Mouse (Mus musculus): ENCODE measurements around the gene Tmbim7. TPM values are rescaled to one million over a fixed set of nuclear protein-coding genes. Genes with fewer than 3 reads are reported as not detected.
"Not testable (repeated sequence)": the region's sequence is repeated elsewhere in the genome, so short reads cannot be mapped to it uniquely, and the experiment has no call there.

The Tmbim7 gene
- polyA plus RNA-seq, 1 experiment from 2014 or later: not detected

DNA sequence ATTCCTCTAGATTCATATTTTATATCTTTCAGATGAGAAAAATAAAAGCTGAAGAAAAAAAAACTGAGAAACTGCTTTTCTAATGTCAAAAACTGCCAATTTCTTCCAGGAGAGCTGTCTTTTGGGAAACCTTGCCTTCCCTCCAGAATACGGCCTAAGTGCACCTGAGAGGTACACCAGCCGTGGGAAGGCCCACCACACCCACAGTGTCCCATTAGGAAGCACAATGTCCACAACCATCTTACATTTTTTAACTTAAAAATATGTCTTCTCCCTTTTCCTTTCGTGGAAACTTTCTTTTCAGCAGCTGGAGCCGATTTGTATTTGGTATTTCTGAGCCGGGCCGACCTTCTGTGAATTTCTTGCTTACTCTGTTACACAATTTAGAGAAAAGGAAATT lies 4.4 kb upstream of the Tmbim7 start:
- 29% methylated on average over 6 of the region's 6 CpGs for WGBS
- Histone ChIP-seq H3K9ac (peak overlapping the region; percentile 91), H3K27me3 (no peaks in the 10 kb centered on the region), H3K4me2 (peak overlapping the region; percentile 64), H3K4me3 (peak overlapping the region; percentile 86), H3K27ac (replicated peaks) (no peak overlapping the region), H3K36me3 (peaks cover 22% of the 10 kb centered on the region), H3K9me3 (no peaks in the 10 kb centered on the region), H3K4me1 (replicated peaks) (peaks cover 18% of the 10 kb centered on the region)
- ATAC-seq (ENCODE audit: low read depth): no peak

GRCm38 (mm10) chr5:3646991-3647707 lies 3.8 kb upstream of the Tmbim7 start:
- 0% methylated on average over 42 of the region's 60 CpGs for WGBS

DNA sequence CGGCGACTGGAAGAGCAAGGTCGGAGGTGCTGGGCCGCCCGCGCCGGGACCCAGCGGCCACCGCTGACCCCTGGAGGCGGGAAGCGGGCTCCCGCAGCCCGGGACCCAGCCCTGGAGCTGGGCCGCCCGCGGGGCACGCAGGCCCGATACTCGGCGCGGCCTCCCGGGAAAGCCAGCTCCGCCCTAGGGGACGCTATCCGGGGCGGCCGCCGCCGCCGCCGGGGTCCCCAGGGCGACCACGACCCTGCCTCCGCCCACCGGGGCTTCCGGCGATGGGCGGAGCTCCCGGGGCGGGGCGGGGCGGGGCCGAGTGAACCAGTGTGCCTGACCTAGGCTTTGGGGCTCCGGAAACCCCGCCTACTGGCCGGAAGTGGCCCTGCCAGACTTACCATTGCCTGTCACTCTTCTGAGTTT lies 3.3 kb upstream of the Tmbim7 start:
- no peaks in the 10 kb centered on the region for H3K27me3 ChIP-seq
- H3K9me3 ChIP-seq: no peaks in the 10 kb centered on the region
- 0% methylated on average over 24 of the region's 46 CpGs for WGBS
- H3K4me2 ChIP-seq: peak overlapping the region; percentile 64
- H3K9ac ChIP-seq: peak overlapping the region; percentile 91
- H3K4me3 ChIP-seq: peak overlapping the region; percentile 86
- H3K36me3 ChIP-seq: peaks cover 15% of the 10 kb centered on the region
- H3K27ac ChIP-seq (replicated peaks): peak overlapping the region; percentile 91
- ATAC-seq (ENCODE audit: low read depth): peak; percentile 98
- peaks cover 18% of the 10 kb centered on the region for H3K4me1 ChIP-seq (replicated peaks)

More at GRCm38 (mm10) chr5:3646991-3647707, 3.8 kb upstream of the Tmbim7 start:
- H3K4me2 ChIP-seq: peak overlapping the region; percentile 64
- no peaks in the 10 kb centered on the region for H3K9me3 ChIP-seq
- peak overlapping the region; percentile 91 for H3K9ac ChIP-seq
- peaks cover 18% of the 10 kb centered on the region for H3K4me1 ChIP-seq (replicated peaks)
- H3K36me3 ChIP-seq: peaks cover 16% of the 10 kb centered on the region
- no peaks in the 10 kb centered on the region for H3K27me3 ChIP-seq
- ATAC-seq (ENCODE audit: low read depth): peak; percentile 88
- H3K4me3 ChIP-seq: peak overlapping the region; percentile 86
- H3K27ac ChIP-seq (replicated peaks): peak overlapping the region; percentile 91

GRCm38 (mm10) chr5:3648206-3648848 lies 2.7 kb upstream of the Tmbim7 start:
- no peak overlapping the region for H3K4me3 ChIP-seq

GRCm38 (mm10) chr5:3648849-3649210 lies 2.2 kb upstream of the Tmbim7 start:
- peaks cover 18% of the 10 kb centered on the region for H3K4me1 ChIP-seq (replicated peaks)
- WGBS: 75% methylated on average over 4 of the region's 4 CpGs
- H3K4me3 ChIP-seq: no peak overlapping the region
- no peaks in the 10 kb centered on the region for H3K27me3 ChIP-seq
- H3K36me3 ChIP-seq: peaks cover 9% of the 10 kb centered on the region
- H3K9me3 ChIP-seq: no peaks in the 10 kb centered on the region
- no peak overlapping the region for H3K4me2 ChIP-seq
- no peak for ATAC-seq (ENCODE audit: low read depth)
- no peak overlapping the region for H3K9ac ChIP-seq
- H3K27ac ChIP-seq (replicated peaks): no peak overlapping the region

More at GRCm38 (mm10) chr5:3648206-3648848, 2.7 kb upstream of the Tmbim7 start:
- H3K27ac ChIP-seq (replicated peaks): no peak overlapping the region
- 46% methylated on average over 4 of the region's 4 CpGs for WGBS
- peaks cover 18% of the 10 kb centered on the region for H3K4me1 ChIP-seq (replicated peaks)
- peak overlapping the region; percentile 64 for H3K4me2 ChIP-seq
- peak; percentile 30 for ATAC-seq (ENCODE audit: low read depth)
- H3K9ac ChIP-seq: no peak overlapping the region
- H3K9me3 ChIP-seq: no peaks in the 10 kb centered on the region
- H3K27me3 ChIP-seq: no peaks in the 10 kb centered on the region
- peaks cover 12% of the 10 kb centered on the region for H3K36me3 ChIP-seq

DNA sequence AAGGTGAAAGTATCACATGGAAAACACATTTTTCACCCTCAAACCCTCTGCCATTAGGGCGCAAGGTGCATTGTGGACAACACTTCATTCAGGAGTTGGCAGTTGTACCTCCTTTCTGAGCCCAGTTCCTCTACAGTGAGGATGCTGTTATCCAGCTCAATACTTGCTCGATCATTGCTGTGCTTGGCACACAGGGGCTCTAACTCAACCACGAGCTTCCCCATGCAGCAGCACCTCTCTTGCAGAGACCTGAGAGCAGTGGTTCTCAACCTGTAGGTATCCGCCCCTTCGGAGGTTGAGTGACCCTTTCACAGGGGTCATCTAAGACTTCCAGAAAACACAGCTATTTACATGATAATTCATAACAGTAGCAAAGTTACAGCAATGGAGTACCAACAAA lies 640 bp downstream of the Tmbim7 start:
- WGBS: 84% methylated on average over 5 of the region's 5 CpGs
- Histone ChIP-seq H3K36me3 (no peaks in the 10 kb centered on the region), H3K4me3 (no peak overlapping the region)

GRCm38 (mm10) chr5:3652903-3653575 lies 2.1 kb downstream of the Tmbim7 start:
- H3K4me3 ChIP-seq; H3K9me3 ChIP-seq; H3K9ac ChIP-seq; H3K4me1 ChIP-seq (replicated peaks); H3K27me3 ChIP-seq; ATAC-seq (ENCODE audit: low read depth); H3K36me3 ChIP-seq; H3K27ac ChIP-seq (replicated peaks); H3K4me2 ChIP-seq: not testable (repeated sequence)
- WGBS: 95% methylated on average over 18 of the region's 25 CpGs

More for the DNA sequence above, 640 bp downstream of the Tmbim7 start:
- H3K27ac ChIP-seq (replicated peaks): no peak overlapping the region
- no peak for ATAC-seq (ENCODE audit: low read depth)
- H3K9me3 ChIP-seq: no peaks in the 10 kb centered on the region
- H3K27me3 ChIP-seq: no peaks in the 10 kb centered on the region
- peaks cover 2% of the 10 kb centered on the region for H3K4me1 ChIP-seq (replicated peaks)
- H3K4me2 ChIP-seq: no peak overlapping the region
- H3K9ac ChIP-seq: no peak overlapping the region

GRCm38 (mm10) chr5:3653801-3654200 lies 2.8 kb downstream of the Tmbim7 start:
- Histone ChIP-seq H3K4me1 (replicated peaks) (no peaks in the 10 kb centered on the region), H3K9me3 (no peaks in the 10 kb centered on the region), H3K27me3 (no peaks in the 10 kb centered on the region), H3K4me3 (no peak overlapping the region), H3K4me2 (no peak overlapping the region), H3K36me3 (no peaks in the 10 kb centered on the region), H3K9ac (no peak overlapping the region), H3K27ac (replicated peaks) (no peak overlapping the region)
- ATAC-seq (ENCODE audit: low read depth): no peak
- 91% methylated on average over 4 of the region's 4 CpGs for WGBS

- no peak within 1 kb of the TSS for H3K4me3 ChIP-seq
- no peak within 1 kb of the TSS for H3K9ac ChIP-seq
- H3K36me3 ChIP-seq: no peaks in the 10 kb centered on the region
- no peak within 1 kb of the TSS for H3K4me2 ChIP-seq
- no peaks in the 10 kb centered on the region for H3K9me3 ChIP-seq
- H3K27me3 ChIP-seq: no peaks in the 10 kb centered on the region
- ATAC-seq (ENCODE audit: low read depth): no peak
- no peak within 1 kb of the TSS for H3K27ac ChIP-seq (replicated peaks)
- 77% methylated on average over 5 of the region's 5 CpGs for WGBS
- H3K4me1 ChIP-seq (replicated peaks): no peaks in the 10 kb centered on the region
These were observed 6.1 kb downstream of the Tmbim7 start, which contains the start of gene Gatad1 for GRCm38 (mm10) chr5:3657085-3657484. TSS of gene Gatad1 (minus strand) at chr5:3657185.

- no peaks in the 10 kb centered on the region for H3K27me3 ChIP-seq
- H3K27ac ChIP-seq (replicated peaks): no peak overlapping the region
- no peak overlapping the region for H3K4me2 ChIP-seq
- WGBS: 96% methylated on average over 2 of the region's 2 CpGs
- no peaks in the 10 kb centered on the region for H3K9me3 ChIP-seq
- ATAC-seq (ENCODE audit: low read depth): no peak
- no peak overlapping the region for H3K9ac ChIP-seq
- H3K4me3 ChIP-seq: no peak overlapping the region
- no peaks in the 10 kb centered on the region for H3K36me3 ChIP-seq
- H3K4me1 ChIP-seq (replicated peaks): no peaks in the 10 kb centered on the region
These were observed 14.2 kb downstream of the Tmbim7 start for GRCm38 (mm10) chr5:3665225-3665624.

DNA sequence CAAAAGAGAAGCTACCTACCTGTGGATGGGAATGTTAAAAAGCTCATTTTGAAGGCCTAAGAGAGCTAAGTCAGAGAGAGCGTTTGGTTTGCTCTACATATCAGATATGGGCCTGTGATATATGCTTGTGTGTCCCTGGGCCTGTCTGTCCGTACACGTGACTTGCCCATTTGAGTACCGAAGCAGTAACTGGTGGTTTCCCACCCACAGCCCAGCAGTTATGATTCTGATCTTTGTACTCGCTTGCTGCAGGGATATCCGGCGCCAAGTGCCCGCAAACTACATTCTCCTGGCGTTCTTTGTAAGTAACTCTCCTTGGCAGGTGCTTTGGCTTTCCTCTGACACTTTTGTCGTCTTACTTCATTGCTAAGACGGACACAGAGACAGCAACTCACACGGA lies 15.6 kb downstream of the Tmbim7 start:
- Histone ChIP-seq H3K27ac (replicated peaks) (no peak overlapping the region), H3K36me3 (no peaks in the 10 kb centered on the region), H3K9me3 (no peaks in the 10 kb centered on the region), H3K4me2 (no peak overlapping the region), H3K4me1 (replicated peaks) (no peaks in the 10 kb centered on the region), H3K4me3 (no peak overlapping the region), H3K9ac (no peak overlapping the region), H3K27me3 (no peaks in the 10 kb centered on the region)
- no peak for ATAC-seq (ENCODE audit: low read depth)
- 88% methylated on average over 12 of the region's 12 CpGs for WGBS

GRCm38 (mm10) chr5:3669938-3670554 lies 19.1 kb downstream of the Tmbim7 start:
- H3K4me1 ChIP-seq (replicated peaks): no peaks in the 10 kb centered on the region
- 93% methylated on average over 6 of the region's 6 CpGs for WGBS
- no peak for ATAC-seq (ENCODE audit: low read depth)
- H3K4me3 ChIP-seq: no peak overlapping the region
- H3K27me3 ChIP-seq: no peaks in the 10 kb centered on the region
- no peak overlapping the region for H3K4me2 ChIP-seq
- H3K9me3 ChIP-seq: no peaks in the 10 kb centered on the region
- no peaks in the 10 kb centered on the region for H3K36me3 ChIP-seq
- no peak overlapping the region for H3K27ac ChIP-seq (replicated peaks)
- no peak overlapping the region for H3K9ac ChIP-seq
